Mouse (Mus musculus) liver, embryonic 11.5 days (tissue): Measurements from ENCODE around the gene Cubn. TPM values are rescaled to one million over a fixed set of nuclear protein-coding genes. Genes with fewer than 3 reads are reported as not detected.

Experiments
- ATAC-seq: fragments of 200-750 bp; cut with Nextera tagmentation; replicated peaks from 2 replicates; pipeline ENCODE4 v1.8.0; 2017; ENCODE audit warnings: moderate number of reproducible peaks, mild to moderate bottlenecking, moderate TSS enrichment, moderate library complexity; ENCODE audit not compliant: low FRiP score
- DNase-seq: peaks from one replicate; pipeline ENCODE4 v3.0.0-alpha.2; 2017; ENCODE audit warnings: low spot score
- H3K27ac ChIP-seq: fragments of 300-500 bp; sonication (generic); 2 replicates; pipeline ENCODE4 v1.5.1; 2014; ENCODE audit warnings: mild to moderate bottlenecking, low read depth, low read length, control low read depth
- H3K27me3 ChIP-seq: fragments of 300-500 bp; sonication (generic); replicated peaks from 2 replicates; pipeline ENCODE4 v1.6.1; 2014; ENCODE audit warnings: low read length, mixed read lengths; ENCODE audit not compliant: control insufficient read depth, insufficient read depth
- H3K36me3 ChIP-seq: fragments of 300-500 bp; sonication (generic); 2 replicates; pipeline ENCODE4 v1.6.1; 2014; ENCODE audit warnings: mild to moderate bottlenecking, low read length, moderate library complexity, mixed read lengths; ENCODE audit not compliant: control insufficient read depth, insufficient read depth
- H3K4me1 ChIP-seq: fragments of 300-500 bp; sonication (generic); replicated peaks from 2 replicates; pipeline ENCODE4 v1.6.1; 2014; ENCODE audit warnings: low read length, mixed read lengths; ENCODE audit not compliant: control insufficient read depth, insufficient read depth
- H3K4me2 ChIP-seq: fragments of 300-500 bp; sonication (generic); 2 replicates; pipeline ENCODE4 v1.6.1; 2014; ENCODE audit warnings: mild to moderate bottlenecking, control low read depth, moderate library complexity
- H3K4me3 ChIP-seq: fragments of 300-500 bp; sonication (generic); 2 replicates; pipeline ENCODE4 v1.5.1; 2014; ENCODE audit warnings: low read depth, low read length, control low read depth
- H3K9ac ChIP-seq: fragments of 300-500 bp; sonication (generic); 2 replicates; pipeline ENCODE4 v1.6.1; 2014; ENCODE audit warnings: low read depth, low read length, control low read depth
- H3K9me3 ChIP-seq: fragments of 300-500 bp; sonication (generic); 2 replicates; pipeline ENCODE4 v1.6.1; 2016; ENCODE audit warnings: low read length, inconsistent platforms, mixed read lengths; ENCODE audit not compliant: control insufficient read depth
- WGBS: fragments of 180-500 bp; shearing (Covaris S2); extraction: QIAGEN DNeasy Blood & Tissue Kit; methylation state at CpG from one replicate; pipeline ENCODE4 v1.1.7; 2014; 5-methylcytosine and 5-hydroxymethylcytosine counted together
- polyA plus RNA-seq: library from polyadenylated mRNA; unstranded; fragments of >200 nt; fragmentation: Nextera tagmentation; extraction: Ambion mirVana; gene quantifications from 2 replicates; pipeline ENCODE4 v1.2.1, GENCODE M21; 2014

The Cubn gene
- polyA plus RNA-seq, 1 experiment from 2014 or later, result 0.15 TPM

- Histone ChIP-seq H3K4me1 (no peaks in the 10 kb centered on the region; the same call in 1 of the 2 replicates), H3K27me3 (no peaks in the 10 kb centered on the region), H3K27ac (no peak overlapping the region), H3K36me3 (peaks cover 2% of the 10 kb centered on the region; the same call in 1 of the 2 replicates), H3K9me3 (no peaks in the 10 kb centered on the region), H3K4me3 (no peak overlapping the region), H3K9ac (no peak overlapping the region), H3K4me2 (no peak overlapping the region)
- WGBS, result 66% methylated on average over 5 of the region's 5 CpGs
- DNase-seq (no peak), ATAC-seq (no peak)
Observed at GRCm38 (mm10) chr2:13235696-13236095, 255.9 kb downstream of the Cubn start.

GRCm38 (mm10) chr2:13234796-13235195 lies 256.8 kb downstream of the Cubn start:
- Histone ChIP-seq H3K9me3 (no peaks in the 10 kb centered on the region), H3K4me1 (no peaks in the 10 kb centered on the region; the same call in 1 of the 2 replicates), H3K27me3 (no peaks in the 10 kb centered on the region), H3K9ac (no peak overlapping the region), H3K36me3 (no peaks in the 10 kb centered on the region), H3K4me2 (no peak overlapping the region), H3K4me3 (no peak overlapping the region), H3K27ac (no peak overlapping the region)
- 88% methylated on average over 10 of the region's 10 CpGs for WGBS
- DNase-seq, result no peak
- ATAC-seq, result no peak

GRCm38 (mm10) chr2:13233902-13234301 lies 257.7 kb downstream of the Cubn start:
- WGBS, result 55% methylated on average over 7 of the region's 7 CpGs
- ATAC-seq, result no peak

GRCm38 (mm10) chr2:13233254-13233835 lies 258.3 kb downstream of the Cubn start:
- Histone ChIP-seq H3K9ac (no peak overlapping the region), H3K4me2 (no peak overlapping the region), H3K36me3 (no peaks in the 10 kb centered on the region), H3K4me1 (no peaks in the 10 kb centered on the region; the same call in 1 of the 2 replicates), H3K4me3 (no peak overlapping the region), H3K9me3 (no peaks in the 10 kb centered on the region), H3K27me3 (no peaks in the 10 kb centered on the region), H3K27ac (no peak overlapping the region)
- ATAC-seq (no peak), DNase-seq (no peak)
- 65% methylated on average over 12 of the region's 12 CpGs for WGBS

More at GRCm38 (mm10) chr2:13233902-13234301, 257.7 kb downstream of the Cubn start:
- H3K36me3 ChIP-seq, result no peaks in the 10 kb centered on the region
- H3K27me3 ChIP-seq, result no peaks in the 10 kb centered on the region
- no peak for DNase-seq
- no peak overlapping the region for H3K9ac ChIP-seq
- no peaks in the 10 kb centered on the region for H3K9me3 ChIP-seq
- no peaks in the 10 kb centered on the region; the same call in 1 of the 2 replicates for H3K4me1 ChIP-seq
- no peak overlapping the region for H3K4me3 ChIP-seq
- no peak overlapping the region for H3K27ac ChIP-seq
- H3K4me2 ChIP-seq, result no peak overlapping the region

GRCm38 (mm10) chr2:13232305-13232704 lies 259.3 kb downstream of the Cubn start:
- no peak overlapping the region for H3K4me2 ChIP-seq
- no peak overlapping the region for H3K4me3 ChIP-seq
- H3K9me3 ChIP-seq, result no peaks in the 10 kb centered on the region
- H3K27me3 ChIP-seq, result no peaks in the 10 kb centered on the region
- WGBS, result 88% methylated on average over 6 of the region's 6 CpGs
- no peak for ATAC-seq
- no peaks in the 10 kb centered on the region; the same call in 1 of the 2 replicates for H3K4me1 ChIP-seq
- DNase-seq, result no peak
- no peak overlapping the region for H3K27ac ChIP-seq
- no peak overlapping the region for H3K9ac ChIP-seq
- H3K36me3 ChIP-seq, result no peaks in the 10 kb centered on the region

- ATAC-seq (no peak), DNase-seq (no peak)
- Histone ChIP-seq H3K9me3 (no peaks in the 10 kb centered on the region), H3K4me2 (no peak overlapping the region), H3K27me3 (no peaks in the 10 kb centered on the region), H3K9ac (no peak overlapping the region), H3K36me3 (no peaks in the 10 kb centered on the region), H3K27ac (no peak overlapping the region), H3K4me3 (no peak overlapping the region), H3K4me1 (peaks cover 8% of the 10 kb centered on the region)
- 87% methylated on average over 3 of the region's 3 CpGs for WGBS
Observed at GRCm38 (mm10) chr2:13229686-13230085, 261.9 kb downstream of the Cubn start.

Other genes starting within 250 kb of the Cubn start
- gene Rsu1, start 220.4 kb downstream of the Cubn start, polyA plus RNA-seq, result 135 and 140 TPM in 2 replicates
- 10.2 and 13.4 TPM in 2 replicates for gene Trdmt1, start 52.9 kb upstream of the Cubn start, polyA plus RNA-seq
- 222 and 235 TPM in 2 replicates for gene Vim, start 82.1 kb upstream of the Cubn start, polyA plus RNA-seq